Mouse (Mus musculus) lung, postnatal 0 days (tissue): Measurements from ENCODE around the gene Patj. TPM values are rescaled to one million over a fixed set of nuclear protein-coding genes. Genes with fewer than 3 reads are reported as not detected.
A peak's percentile ranks its signal among the peaks of the same experiment; 100 is the strongest.

Experiments used
- ATAC-seq: fragments of 200-750 bp; cut with Nextera tagmentation; 2 replicates; pipeline ENCODE4 v1.8.0; 2017; ENCODE audit warnings: moderate library complexity
- DNase-seq: peaks from one replicate; pipeline ENCODE4 v3.0.0-alpha.2; 2016; ENCODE audit warnings: low spot score
- H3K27ac ChIP-seq: fragments of 300-500 bp; sonication (generic); 2 replicates; pipeline ENCODE4 v1.5.1; 2014; ENCODE audit warnings: antibody characterized with exemption, mild to moderate bottlenecking, low read length, mixed read lengths
- H3K27me3 ChIP-seq: fragments of 300-500 bp; sonication (generic); replicated peaks from 2 replicates; pipeline ENCODE4 v1.6.1; 2014; ENCODE audit warnings: low read length, mixed read lengths; ENCODE audit not compliant: insufficient read depth
- H3K36me3 ChIP-seq: fragments of 300-500 bp; sonication (generic); 2 replicates; pipeline ENCODE4 v1.6.1; 2014; ENCODE audit warnings: low read length, mixed read lengths; ENCODE audit not compliant: insufficient read depth
- H3K4me1 ChIP-seq: fragments of 300-500 bp; sonication (generic); 2 replicates; pipeline ENCODE4 v1.6.1; 2014; ENCODE audit warnings: antibody characterized with exemption, low read depth, low read length, mixed read lengths; ENCODE audit not compliant: insufficient read depth
- H3K4me2 ChIP-seq: fragments of 300-500 bp; sonication (generic); replicated peaks from 2 replicates; pipeline ENCODE4 v1.6.1; 2014; ENCODE audit warnings: low read depth, mild to moderate bottlenecking, low read length, moderate library complexity, mixed read lengths
- H3K4me3 ChIP-seq: fragments of 300-500 bp; sonication (generic); 2 replicates; pipeline ENCODE4 v1.5.1; 2014; ENCODE audit warnings: low read depth, low read length
- H3K9ac ChIP-seq: fragments of 300-500 bp; sonication (generic); replicated peaks from 2 replicates; pipeline ENCODE4 v1.6.1; 2014; ENCODE audit warnings: low read depth, mild to moderate bottlenecking
- H3K9me3 ChIP-seq: fragments of 300-500 bp; sonication (generic); 2 replicates; pipeline ENCODE4 v1.6.1; 2016; ENCODE audit warnings: low read length, mixed read lengths
- CTCF ChIP-seq: IDR thresholded peaks from 2 replicates; pipeline ENCODE4 v1.5.1; 2016; ENCODE audit warnings: antibody characterized with exemption, mild to moderate bottlenecking
- EP300 ChIP-seq: IDR thresholded peaks from 2 replicates; pipeline ENCODE4 v1.6.1; 2016; ENCODE audit warnings: antibody characterized with exemption, mild to moderate bottlenecking, control low read depth
- WGBS: fragments of 180-500 bp; shearing (Covaris S2); extraction: QIAGEN DNeasy Blood & Tissue Kit; methylation state at CpG from one replicate; pipeline ENCODE4 v1.1.7; 2014; 5-methylcytosine and 5-hydroxymethylcytosine counted together
- polyA plus RNA-seq: library from polyadenylated mRNA; unstranded; fragments of >200 nt; fragmentation: Nextera tagmentation; extraction: Ambion mirVana; gene quantifications from 2 replicates; pipeline ENCODE4 v1.2.1, GENCODE M21; 2015

The Patj gene
- polyA plus RNA-seq, 1 experiment from 2014 or later, result 13.4 TPM

- 15% methylated on average over 28 of the region's 29 CpGs for WGBS
- Histone ChIP-seq H3K9ac (no peak within 1 kb of the TSS), H3K27ac (no peak within 1 kb of the TSS), H3K36me3 (no peaks in the 10 kb centered on the region), H3K4me1 (no peaks in the 10 kb centered on the region), H3K9me3 (no peaks in the 10 kb centered on the region), H3K27me3 (0 out of 2 replicates have a peak, but pooled peaks cover 5% of the 10 kb centered on the region), H3K4me2 (peak within 1 kb of the TSS; percentile 51), H3K4me3 (peak within 1 kb of the TSS; percentile 12; the same call in 1 of the 2 replicates)
- no peak for TF ChIP-seq EP300
- no peak for TF ChIP-seq CTCF
- ATAC-seq (peak; percentile 32), DNase-seq (peak; percentile 13)
Observed at GRCm38 (mm10) chr4:98726590-98727237, 331.1 kb downstream of the Patj start, which contains the start of gene L1td1. Gene L1td1, plus strand, starts transcription at chr4:98726734.

DNA sequence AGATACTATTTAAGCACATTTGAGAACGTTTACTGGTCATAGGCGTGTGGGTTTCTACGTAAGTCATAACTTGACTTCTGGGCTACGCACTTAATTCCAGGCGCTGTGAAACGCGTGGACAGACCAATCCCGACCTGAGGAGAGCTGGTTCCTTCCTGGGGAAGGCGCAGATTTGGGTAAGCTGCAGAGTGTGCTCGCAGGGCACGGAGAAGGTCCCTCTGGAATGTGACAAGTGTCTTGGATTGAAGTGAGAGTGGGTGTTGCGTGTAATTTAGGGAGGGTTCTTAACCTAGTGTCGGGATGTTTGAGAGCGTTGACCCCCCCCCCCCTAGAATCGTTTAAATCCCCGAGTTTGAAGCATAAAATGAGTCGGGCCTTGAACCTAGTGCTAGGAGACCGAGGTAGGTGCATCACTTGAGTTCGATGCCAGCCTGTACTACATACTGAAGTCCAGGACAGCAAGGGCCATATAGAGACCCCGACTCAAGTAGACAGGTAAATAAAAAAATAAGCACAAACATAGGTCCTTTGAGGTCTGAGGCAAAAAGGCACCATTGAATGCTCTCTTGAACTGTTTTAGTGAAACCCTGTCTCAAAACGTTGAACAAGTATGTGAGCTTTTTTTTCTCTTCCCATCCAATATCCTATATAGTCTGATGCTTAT lies 331.8 kb downstream of the Patj start:
- Histone ChIP-seq H3K9me3 (no peaks in the 10 kb centered on the region), H3K4me2 (peak overlapping the region; percentile 51), H3K27me3 (0 out of 2 replicates have a peak, but pooled peaks cover 5% of the 10 kb centered on the region), H3K27ac (no peak overlapping the region), H3K9ac (no peak overlapping the region), H3K36me3 (no peaks in the 10 kb centered on the region), H3K4me1 (no peaks in the 10 kb centered on the region), H3K4me3 (peak overlapping the region; percentile 15; the same call in 1 of the 2 replicates)
- TF ChIP-seq CTCF, result no peak
- TF ChIP-seq EP300, result no peak
- ATAC-seq, result peak; percentile 23; the same call in 1 of the 2 replicates
- peak; percentile 17 for DNase-seq
- WGBS, result 5% methylated on average over 21 of the region's 21 CpGs

GRCm38 (mm10) chr4:98727959-98728347 lies 332.4 kb downstream of the Patj start:
- Histone ChIP-seq H3K4me1 (no peaks in the 10 kb centered on the region), H3K36me3 (no peaks in the 10 kb centered on the region), H3K27ac (no peak overlapping the region), H3K27me3 (0 out of 2 replicates have a peak, but pooled peaks cover 5% of the 10 kb centered on the region), H3K4me2 (peak overlapping the region; percentile 51), H3K9me3 (no peaks in the 10 kb centered on the region), H3K9ac (no peak overlapping the region), H3K4me3 (peak overlapping the region; percentile 15; the same call in 1 of the 2 replicates)
- no peak for TF ChIP-seq EP300
- TF ChIP-seq CTCF, result no peak
- DNase-seq (no peak), ATAC-seq (no peak)
- 2% methylated on average over 10 of the region's 10 CpGs for WGBS

DNA sequence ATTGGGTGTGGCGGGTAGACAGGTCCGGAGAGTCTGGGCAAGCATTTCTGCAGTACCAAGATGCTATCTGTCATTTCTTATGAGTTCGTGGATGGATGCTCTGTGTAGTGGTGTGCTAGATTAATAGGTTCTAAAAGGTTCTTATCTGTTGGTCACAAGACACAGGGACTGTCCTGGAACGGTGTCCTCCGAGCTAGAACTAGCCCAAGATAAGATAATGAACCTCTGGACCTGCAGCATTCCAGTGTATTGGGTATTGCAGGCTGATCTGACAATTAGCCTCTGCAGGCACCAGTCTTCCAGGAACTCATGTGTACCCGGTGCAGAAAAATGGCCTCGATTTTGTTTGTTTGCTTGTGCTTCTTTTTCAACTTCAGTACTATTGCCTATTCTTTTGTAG lies 333.1 kb downstream of the Patj start:
- no peak for TF ChIP-seq CTCF
- TF ChIP-seq EP300, result no peak
- Histone ChIP-seq H3K4me2 (no peak overlapping the region; the same call in 1 of the 2 replicates), H3K27me3 (0 out of 2 replicates have a peak, but pooled peaks cover 5% of the 10 kb centered on the region), H3K36me3 (no peaks in the 10 kb centered on the region), H3K9ac (no peak overlapping the region), H3K4me3 (no peak overlapping the region), H3K4me1 (no peaks in the 10 kb centered on the region), H3K9me3 (no peaks in the 10 kb centered on the region), H3K27ac (no peak overlapping the region)
- ATAC-seq, result no peak
- no peak for DNase-seq
- 52% methylated on average over 7 of the region's 7 CpGs for WGBS

DNA sequence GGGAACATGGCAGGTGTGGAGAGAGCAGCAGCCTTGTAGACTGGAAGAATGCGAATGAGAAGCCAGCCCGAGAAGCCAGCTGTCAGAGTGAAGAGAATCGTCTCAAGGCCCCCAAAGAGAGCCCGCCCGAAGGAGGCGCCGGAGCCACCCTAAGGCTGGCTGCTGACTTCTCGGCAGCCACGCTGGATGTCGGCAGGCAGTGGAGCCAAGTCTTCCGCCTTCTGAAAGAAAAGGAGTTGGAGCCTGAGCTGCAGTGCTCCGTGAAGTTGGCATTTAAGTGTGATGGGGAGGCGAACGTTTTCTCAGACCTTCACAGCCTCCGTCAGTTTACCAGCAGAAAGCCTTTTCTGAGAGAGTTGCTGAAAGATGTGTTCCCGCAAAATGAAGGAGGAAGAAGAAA lies 338.1 kb downstream of the Patj start:
- WGBS, result 94% methylated on average over 16 of the region's 16 CpGs
- H3K27me3 ChIP-seq, result no peaks in the 10 kb centered on the region
- no peak for TF ChIP-seq EP300
- TF ChIP-seq CTCF, result no peak
- H3K36me3 ChIP-seq, result no peaks in the 10 kb centered on the region
- no peaks in the 10 kb centered on the region for H3K9me3 ChIP-seq
- H3K4me3 ChIP-seq, result no peak overlapping the region
- H3K4me2 ChIP-seq, result no peak overlapping the region
- DNase-seq (no peak), ATAC-seq (no peak)
- no peaks in the 10 kb centered on the region for H3K4me1 ChIP-seq
- H3K27ac ChIP-seq, result no peak overlapping the region
- H3K9ac ChIP-seq, result no peak overlapping the region

DNA sequence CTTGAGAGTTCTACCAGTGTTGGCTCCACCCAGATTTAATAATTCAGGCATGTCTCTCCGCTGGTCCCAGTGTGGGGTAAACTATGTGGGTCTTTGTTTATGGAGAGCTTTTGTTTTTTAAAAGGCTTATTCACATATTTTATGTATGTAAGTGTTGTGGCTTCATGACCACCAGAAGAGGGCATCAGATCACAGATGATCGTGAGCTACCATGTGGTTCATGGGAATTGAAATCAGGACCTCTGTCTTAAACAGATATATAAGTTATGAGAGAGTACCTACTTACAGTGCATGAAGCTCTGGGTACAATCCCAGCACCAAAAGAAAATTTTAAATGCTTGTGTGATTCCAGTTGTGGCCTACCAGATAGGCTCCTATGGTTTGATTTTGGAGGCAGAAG lies 344.2 kb downstream of the Patj start:
- Histone ChIP-seq H3K27ac (no peak overlapping the region), H3K4me3 (no peak overlapping the region), H3K4me1 (no peaks in the 10 kb centered on the region; the same call in 1 of the 2 replicates), H3K27me3 (no peaks in the 10 kb centered on the region), H3K9me3 (no peaks in the 10 kb centered on the region), H3K4me2 (no peak overlapping the region), H3K9ac (no peak overlapping the region), H3K36me3 (no peaks in the 10 kb centered on the region)
- no peak for ATAC-seq
- peak; percentile 77 for DNase-seq
- WGBS, result 11% methylated on average over 2 of the region's 2 CpGs
- TF ChIP-seq EP300, result no peak
- peak; percentile 75 for TF ChIP-seq CTCF
